Mouse (Mus musculus) C2C12 (cell line): ENCODE results near the gene Tmprss11e. TPM values are rescaled to one million over a fixed set of nuclear protein-coding genes. Genes with fewer than 3 reads are reported as not detected.
A peak's percentile ranks its signal among the peaks of the same experiment; 100 is the strongest.

Experiments used
- H3K27me3 ChIP-seq: one replicate; pipeline ENCODE4 v1.6.1; 2011; ENCODE audit not compliant: control insufficient read depth, insufficient read depth, insufficient read length
- H3K36me3 ChIP-seq: one replicate; pipeline ENCODE4 v1.6.1; 2011; ENCODE audit not compliant: control insufficient read depth, insufficient read depth
- H3K4me3 ChIP-seq: one replicate; pipeline ENCODE4 v1.5.1; 2011; ENCODE audit warnings: mild to moderate bottlenecking, control low read depth; ENCODE audit not compliant: poor library complexity, insufficient read depth, severe bottlenecking
- H3K79me2 ChIP-seq: one replicate; pipeline ENCODE4 v1.6.1; 2011; ENCODE audit not compliant: control insufficient read depth, insufficient read depth
- H3K79me3 ChIP-seq: one replicate; pipeline ENCODE4 v1.6.1; 2011; ENCODE audit warnings: low read depth, control low read depth
- H3ac ChIP-seq: one replicate; pipeline ENCODE3; 2011; ENCODE audit warnings: low read depth; ENCODE audit not compliant: control insufficient read depth, insufficient read length
- CEBPB ChIP-seq: IDR thresholded peaks from one replicate; pipeline ENCODE4 v1.6.1; 2011; ENCODE audit warnings: low read depth, mild to moderate bottlenecking, control low read depth, moderate library complexity
- CTCF ChIP-seq: IDR thresholded peaks from one replicate; pipeline ENCODE4 v1.5.1; 2011; ENCODE audit not compliant: control insufficient read depth, insufficient read depth, insufficient read length
- FOSL1 ChIP-seq: IDR thresholded peaks from one replicate; pipeline ENCODE4 v1.8.0; 2011; ENCODE audit warnings: mild to moderate bottlenecking, low read length; ENCODE audit not compliant: poor library complexity, insufficient read depth, severe bottlenecking
- MAX ChIP-seq: IDR thresholded peaks from one replicate; pipeline ENCODE4 v1.6.1; 2011; ENCODE audit warnings: mild to moderate bottlenecking, control low read depth
- MYOD1 ChIP-seq: IDR thresholded peaks from one replicate; pipeline ENCODE4 v1.6.1; 2011; ENCODE audit warnings: low read depth; ENCODE audit not compliant: control insufficient read depth, insufficient read length
- MYOG ChIP-seq: IDR thresholded peaks from one replicate; pipeline ENCODE4 v1.6.1; 2011; ENCODE audit not compliant: control insufficient read depth, insufficient read length; ENCODE audit errors: extremely low read depth
- USF1 ChIP-seq: IDR thresholded peaks from one replicate; pipeline ENCODE4 v1.6.1; 2011; ENCODE audit warnings: low read depth, mild to moderate bottlenecking, control low read depth, moderate library complexity
- polyA plus RNA-seq: library from polyadenylated mRNA; unstranded; fragments of >200 nt; fragmentation: generic; extraction: Trizol; gene quantifications from one replicate; pipeline ENCODE4 v1.2.1, GENCODE M21; 2012; ENCODE audit warnings: missing spikeins

Gene Tmprss11e
- polyA plus RNA-seq, 1 experiment = not detected

DNA sequence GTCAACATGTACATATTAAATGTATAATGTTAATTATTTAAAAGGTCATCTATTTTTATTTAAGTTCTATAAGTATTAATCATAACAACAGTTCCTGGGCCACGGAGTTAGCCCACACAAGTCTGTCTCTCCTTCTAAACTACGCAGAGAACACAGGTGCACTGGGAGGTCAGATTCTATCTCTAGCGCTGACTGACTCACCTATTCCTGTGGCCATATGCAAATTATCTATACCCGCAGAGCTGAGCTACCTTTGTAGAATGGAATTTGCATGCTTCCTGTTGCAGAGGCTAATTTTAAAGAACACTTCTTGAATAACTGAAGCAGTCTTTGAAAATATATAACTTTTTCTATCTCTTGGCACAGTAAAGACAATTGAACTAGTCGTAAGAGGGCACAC lies 4.5 kb downstream of the Tmprss11e start:
- Histone ChIP-seq H3K36me3 (no peaks in the 10 kb centered on the region), H3ac (no peak overlapping the region), H3K4me3 (no peak overlapping the region), H3K79me3 (no peaks in the 10 kb centered on the region), H3K27me3 (no peaks in the 10 kb centered on the region), H3K79me2 (no peaks in the 10 kb centered on the region)
- TF ChIP-seq CEBPB (no peak), USF1 (no peak), MYOD1 (peak; percentile 4), MYOG (no peak), MAX (no peak), FOSL1 (no peak)

GRCm38 (mm10) chr5:86735808-86736207 lies 9.8 kb downstream of the Tmprss11e start:
- Histone ChIP-seq H3K4me3 (no peak overlapping the region), H3K79me2 (no peaks in the 10 kb centered on the region), H3ac (no peak overlapping the region), H3K79me3 (no peaks in the 10 kb centered on the region), H3K36me3 (no peaks in the 10 kb centered on the region), H3K27me3 (no peaks in the 10 kb centered on the region)
- TF ChIP-seq MYOG (no peak), CTCF (no peak), CEBPB (no peak), MAX (no peak), FOSL1 (no peak), MYOD1 (no peak), USF1 (no peak)

DNA sequence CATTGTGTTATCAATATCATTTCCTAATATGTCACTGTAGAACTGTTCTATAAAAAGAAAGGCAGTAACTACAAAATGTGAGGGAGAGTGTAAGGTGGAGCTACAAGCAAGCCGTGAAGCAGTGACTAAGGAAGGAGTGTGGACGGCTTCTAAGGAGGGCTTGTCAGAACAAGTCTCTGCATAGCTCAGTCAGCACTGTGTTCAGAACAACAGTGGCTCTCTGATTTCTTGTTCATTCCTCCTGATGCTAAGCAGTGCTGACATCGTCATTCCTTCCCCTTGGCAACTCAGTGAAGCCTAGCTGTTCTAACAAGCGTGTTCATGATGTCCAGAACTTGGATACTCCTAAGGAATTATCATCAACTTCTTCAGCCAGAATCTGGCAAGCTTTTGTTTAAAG lies 15.0 kb downstream of the Tmprss11e start:
- no peaks in the 10 kb centered on the region for H3K79me3 ChIP-seq
- H3K4me3 ChIP-seq = no peak overlapping the region
- H3K27me3 ChIP-seq = no peaks in the 10 kb centered on the region
- H3K79me2 ChIP-seq = no peaks in the 10 kb centered on the region
- H3ac ChIP-seq = no peak overlapping the region
- no peaks in the 10 kb centered on the region for H3K36me3 ChIP-seq
- TF ChIP-seq USF1 (no peak), MYOG (no peak), MYOD1 (no peak), MAX (no peak), CEBPB (no peak), FOSL1 (no peak), CTCF (no peak)

DNA sequence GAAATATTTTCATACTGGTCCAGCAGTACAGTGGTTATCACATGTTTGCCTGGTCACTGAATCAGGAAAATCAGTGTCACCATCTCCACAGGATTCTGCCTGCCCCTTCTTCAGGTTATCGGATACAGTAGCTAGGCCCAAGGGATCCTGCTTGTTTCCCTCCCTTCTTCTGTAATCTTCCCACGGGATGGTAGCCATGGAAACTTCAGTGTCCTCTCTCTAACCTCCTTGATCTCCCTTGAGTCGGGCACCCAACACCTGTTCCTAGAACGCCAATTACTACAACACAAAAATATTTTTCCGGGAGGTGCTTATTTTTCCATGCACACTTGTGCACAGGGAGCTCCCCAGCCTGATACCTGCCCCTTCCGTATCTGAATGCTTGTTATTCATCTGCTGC lies 17.0 kb downstream of the Tmprss11e start:
- H3ac ChIP-seq = no peak overlapping the region
- no peaks in the 10 kb centered on the region for H3K27me3 ChIP-seq
- TF ChIP-seq MYOG = no peak
- no peak for TF ChIP-seq FOSL1
- no peak for TF ChIP-seq CTCF
- no peak for TF ChIP-seq USF1
- TF ChIP-seq MYOD1 = no peak
- no peak for TF ChIP-seq CEBPB
- no peak for TF ChIP-seq MAX
- no peaks in the 10 kb centered on the region for H3K79me2 ChIP-seq
- H3K79me3 ChIP-seq = no peaks in the 10 kb centered on the region
- no peak overlapping the region for H3K4me3 ChIP-seq
- H3K36me3 ChIP-seq = no peaks in the 10 kb centered on the region

- no peaks in the 10 kb centered on the region for H3K27me3 ChIP-seq
- peak; percentile 33 for TF ChIP-seq USF1
- TF ChIP-seq FOSL1 = no peak
- no peak overlapping the region for H3ac ChIP-seq
- H3K79me2 ChIP-seq = no peaks in the 10 kb centered on the region
- no peak overlapping the region for H3K4me3 ChIP-seq
- H3K79me3 ChIP-seq = no peaks in the 10 kb centered on the region
- no peaks in the 10 kb centered on the region for H3K36me3 ChIP-seq
Observed at GRCm38 (mm10) chr5:86727033-86727432, 18.6 kb downstream of the Tmprss11e start.

DNA sequence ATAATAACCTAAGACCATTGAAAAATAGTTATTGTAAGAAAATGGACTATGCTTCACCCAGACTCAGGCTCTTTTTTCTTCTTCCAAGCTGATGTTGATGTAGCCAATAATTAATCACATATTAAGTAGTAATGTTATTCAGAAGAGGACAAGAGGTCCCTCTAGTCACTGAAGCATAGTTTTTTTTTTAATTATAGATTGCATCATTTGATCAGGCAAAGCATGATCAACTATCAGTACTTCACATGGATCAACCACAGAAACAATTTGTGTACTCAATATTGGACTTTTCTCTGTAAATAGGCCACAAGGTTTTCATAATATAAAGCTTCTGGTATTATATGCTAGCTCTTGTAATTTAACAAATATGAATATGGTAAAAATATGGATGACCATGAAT lies 20.6 kb downstream of the Tmprss11e start:
- no peak overlapping the region for H3K4me3 ChIP-seq
- H3K27me3 ChIP-seq = no peaks in the 10 kb centered on the region
- no peaks in the 10 kb centered on the region for H3K36me3 ChIP-seq
- TF ChIP-seq USF1 (no peak), CTCF (no peak), MYOG (no peak), MAX (no peak), CEBPB (no peak), FOSL1 (no peak), MYOD1 (no peak)
- no peaks in the 10 kb centered on the region for H3K79me3 ChIP-seq
- H3ac ChIP-seq = no peak overlapping the region
- H3K79me2 ChIP-seq = no peaks in the 10 kb centered on the region
